Mouse (Mus musculus): ENCODE measurements around the gene Rgl1. TPM values are rescaled to one million over a fixed set of nuclear protein-coding genes. Genes with fewer than 3 reads are reported as not detected.

Rgl1 gene
- polyA plus RNA-seq, 1 experiment = 3.0 TPM

DNA sequence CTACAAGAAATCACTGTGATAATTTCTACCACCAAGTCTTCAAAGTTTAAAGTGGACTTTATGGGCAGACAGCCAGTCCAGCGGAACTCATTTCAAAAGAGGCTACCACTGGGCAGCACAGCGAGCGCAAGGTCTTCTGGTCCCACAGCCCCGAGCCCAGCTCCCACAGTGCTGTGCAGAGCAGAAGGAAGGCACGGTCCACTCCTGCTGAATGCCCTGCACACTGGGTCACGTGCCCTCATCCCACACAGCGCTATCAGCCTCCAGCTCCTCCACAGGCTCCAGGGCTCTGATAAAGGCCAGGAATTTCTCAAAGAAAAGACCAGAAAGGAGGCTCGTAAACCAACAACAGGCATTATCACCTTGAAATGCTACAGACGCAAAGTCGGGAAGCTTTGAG lies 156.6 kb downstream of the Rgl1 start:
- no peaks in the 10 kb centered on the region for H3K36me3 ChIP-seq (ENCODE audit: control insufficient read depth, insufficient read depth, low read length, poor library complexity, severe bottlenecking)

DNA sequence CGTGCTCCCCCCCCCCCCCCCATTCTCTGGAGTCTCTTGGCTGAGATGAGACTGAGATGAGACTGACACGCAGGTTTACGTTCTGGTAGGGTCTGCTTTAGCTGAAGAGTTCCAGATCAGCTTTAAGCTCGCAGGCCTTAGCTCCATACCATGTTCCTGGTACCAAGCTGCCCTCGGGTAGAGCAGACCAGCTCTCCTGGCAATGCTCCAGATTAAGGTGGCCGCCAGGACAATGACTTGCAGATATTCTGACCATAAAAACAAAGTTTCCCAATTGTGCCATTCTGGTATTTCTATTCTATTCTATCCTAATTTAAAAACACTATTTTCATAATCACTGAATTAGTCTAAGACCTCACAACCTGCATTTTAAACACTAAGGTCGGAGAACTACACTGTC lies 157.1 kb downstream of the Rgl1 start:
- Histone ChIP-seq H3K9ac (ENCODE audit: low read depth, poor library complexity, severe bottlenecking) (no peak overlapping the region), H3K27me3 (ENCODE audit: control insufficient read depth, insufficient read depth, low read length, poor library complexity, severe bottlenecking) (no peaks in the 10 kb centered on the region), H3K27ac (ENCODE audit: insufficient read depth, low read length) (no peak overlapping the region), H3K4me3 (ENCODE audit: low read depth, low read length) (no peak overlapping the region), H3K36me3 (ENCODE audit: control insufficient read depth, insufficient read depth, low read length, poor library complexity, severe bottlenecking) (no peaks in the 10 kb centered on the region), H3K4me1 (ENCODE audit: control insufficient read depth, insufficient read depth, low read length) (no peaks in the 10 kb centered on the region), H3K9me3 (replicated peaks; ENCODE audit: control insufficient read depth, insufficient read depth, low read length, poor library complexity, severe bottlenecking) (no peaks in the 10 kb centered on the region)
- no peak for TF ChIP-seq POLR2A (IDR thresholded peaks at IDR 0.05; ENCODE audit: insufficient read depth, low read length)
- no peak for TF ChIP-seq CTCF (IDR thresholded peaks at IDR 0.05; ENCODE audit: low read depth, low read length)
- no peak for TF ChIP-seq EP300 (IDR thresholded peaks at IDR 0.05; ENCODE audit: insufficient read depth, low read depth, low read length)

More for the DNA sequence above, 156.6 kb downstream of the Rgl1 start:
- Histone ChIP-seq H3K9me3 (replicated peaks; ENCODE audit: control insufficient read depth, insufficient read depth, low read length, poor library complexity, severe bottlenecking) (no peaks in the 10 kb centered on the region), H3K27me3 (ENCODE audit: control insufficient read depth, insufficient read depth, low read length, poor library complexity, severe bottlenecking) (no peaks in the 10 kb centered on the region), H3K4me3 (ENCODE audit: low read depth, low read length) (no peak overlapping the region), H3K27ac (ENCODE audit: insufficient read depth, low read length) (no peak overlapping the region), H3K4me1 (ENCODE audit: control insufficient read depth, insufficient read depth, low read length) (no peaks in the 10 kb centered on the region), H3K9ac (ENCODE audit: low read depth, poor library complexity, severe bottlenecking) (no peak overlapping the region)
- TF ChIP-seq POLR2A (IDR thresholded peaks at IDR 0.05; ENCODE audit: insufficient read depth, low read length) (no peak), CTCF (IDR thresholded peaks at IDR 0.05; ENCODE audit: low read depth, low read length) (no peak), EP300 (IDR thresholded peaks at IDR 0.05; ENCODE audit: insufficient read depth, low read depth, low read length) (no peak)

DNA sequence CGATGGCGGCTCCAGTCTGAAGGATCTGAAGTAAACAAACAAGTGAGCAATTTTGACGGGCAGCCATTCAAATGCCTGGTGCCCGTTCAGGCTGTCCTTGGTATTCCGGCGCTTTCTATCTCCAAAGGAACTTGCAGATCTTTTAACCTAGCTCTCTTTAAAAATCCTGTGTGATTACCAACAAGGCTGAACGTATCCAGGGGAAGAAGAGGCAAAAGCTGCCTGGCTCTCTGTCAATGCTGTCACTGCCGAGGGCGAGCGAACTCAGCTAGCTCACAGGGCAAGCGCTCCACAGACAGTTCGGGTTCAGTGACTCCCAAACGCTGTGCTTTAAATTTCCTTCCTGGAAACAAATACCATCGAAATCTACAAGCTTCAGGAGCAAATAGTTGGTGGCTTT lies 158.4 kb downstream of the Rgl1 start:
- Histone ChIP-seq H3K9me3 (replicated peaks; ENCODE audit: control insufficient read depth, insufficient read depth, low read length, poor library complexity, severe bottlenecking) (no peaks in the 10 kb centered on the region), H3K36me3 (ENCODE audit: control insufficient read depth, insufficient read depth, low read length, poor library complexity, severe bottlenecking) (no peaks in the 10 kb centered on the region), H3K27ac (ENCODE audit: insufficient read depth, low read length) (no peak overlapping the region)

DNA sequence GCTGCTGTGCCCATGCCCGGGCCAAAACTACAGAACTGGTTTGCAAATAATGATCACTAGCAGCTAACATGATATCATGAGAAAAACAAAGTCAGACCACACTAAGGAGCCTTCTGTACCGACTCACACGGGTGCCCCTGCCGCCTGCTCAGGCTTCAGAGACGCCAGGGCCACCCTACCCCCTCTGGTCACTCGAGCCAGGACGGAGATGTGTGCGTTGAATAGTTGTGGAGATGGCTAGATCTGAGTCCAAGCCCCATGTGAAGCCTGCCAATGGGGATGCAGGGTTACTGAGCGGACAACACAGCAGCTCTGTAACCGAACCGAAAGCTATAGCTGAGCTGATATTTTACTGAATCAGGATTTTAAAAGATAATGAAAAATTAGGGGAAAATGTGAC lies 159.4 kb downstream of the Rgl1 start:
- TF ChIP-seq POLR2A (IDR thresholded peaks at IDR 0.05; ENCODE audit: insufficient read depth, low read length) (no peak), EP300 (IDR thresholded peaks at IDR 0.05; ENCODE audit: insufficient read depth, low read depth, low read length) (no peak), CTCF (IDR thresholded peaks at IDR 0.05; ENCODE audit: low read depth, low read length) (no peak)
- Histone ChIP-seq H3K36me3 (ENCODE audit: control insufficient read depth, insufficient read depth, low read length, poor library complexity, severe bottlenecking) (no peaks in the 10 kb centered on the region), H3K4me3 (ENCODE audit: low read depth, low read length) (no peak overlapping the region), H3K9ac (ENCODE audit: low read depth, poor library complexity, severe bottlenecking) (no peak overlapping the region), H3K4me1 (ENCODE audit: control insufficient read depth, insufficient read depth, low read length) (no peaks in the 10 kb centered on the region), H3K27ac (ENCODE audit: insufficient read depth, low read length) (no peak overlapping the region), H3K27me3 (ENCODE audit: control insufficient read depth, insufficient read depth, low read length, poor library complexity, severe bottlenecking) (no peaks in the 10 kb centered on the region), H3K9me3 (replicated peaks; ENCODE audit: control insufficient read depth, insufficient read depth, low read length, poor library complexity, severe bottlenecking) (no peaks in the 10 kb centered on the region)

More for the DNA sequence above, 158.4 kb downstream of the Rgl1 start:
- Histone ChIP-seq H3K4me1 (ENCODE audit: control insufficient read depth, insufficient read depth, low read length) (no peaks in the 10 kb centered on the region), H3K27me3 (ENCODE audit: control insufficient read depth, insufficient read depth, low read length, poor library complexity, severe bottlenecking) (no peaks in the 10 kb centered on the region), H3K9ac (ENCODE audit: low read depth, poor library complexity, severe bottlenecking) (no peak overlapping the region), H3K4me3 (ENCODE audit: low read depth, low read length) (no peak overlapping the region)
- TF ChIP-seq CTCF (IDR thresholded peaks at IDR 0.05; ENCODE audit: low read depth, low read length) (no peak), EP300 (IDR thresholded peaks at IDR 0.05; ENCODE audit: insufficient read depth, low read depth, low read length) (no peak), POLR2A (IDR thresholded peaks at IDR 0.05; ENCODE audit: insufficient read depth, low read length) (no peak)

DNA sequence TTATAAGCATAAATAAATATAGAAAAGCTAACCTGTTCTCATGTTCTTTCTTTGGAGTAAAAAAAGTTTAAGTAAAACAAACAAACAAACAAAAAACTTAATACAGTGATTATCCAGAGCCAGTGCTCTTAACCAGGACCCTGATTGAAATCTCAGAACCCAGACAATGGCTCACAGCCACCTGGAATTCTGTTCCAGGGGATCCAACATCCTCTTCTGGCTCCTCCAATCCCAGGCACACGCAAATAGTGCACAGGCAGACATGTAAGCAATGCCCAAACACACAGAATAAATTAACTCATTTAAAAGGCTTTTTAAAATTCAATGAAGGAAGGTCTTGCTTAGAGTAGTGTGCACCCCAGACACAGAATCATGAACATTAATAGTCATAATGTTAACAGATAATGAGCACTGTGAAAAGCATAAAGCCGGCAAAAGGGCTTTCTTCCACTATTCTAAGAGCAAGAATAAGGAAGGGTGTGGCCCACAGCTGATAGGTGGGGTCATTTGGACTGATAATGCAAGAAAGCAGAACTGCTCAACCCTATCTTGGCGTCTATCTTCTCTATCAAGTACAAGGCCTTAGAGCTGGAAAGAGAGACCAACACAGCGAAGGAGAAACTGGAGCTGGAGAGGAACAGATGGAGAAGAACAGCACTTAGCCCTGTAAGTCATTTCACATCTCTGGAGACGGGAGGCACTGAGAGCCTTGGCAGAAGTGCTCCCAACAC lies 160.1 kb downstream of the Rgl1 start:
- Histone ChIP-seq H3K36me3 (ENCODE audit: control insufficient read depth, insufficient read depth, low read length, poor library complexity, severe bottlenecking) (no peaks in the 10 kb centered on the region), H3K27ac (ENCODE audit: insufficient read depth, low read length) (no peak overlapping the region), H3K4me1 (ENCODE audit: control insufficient read depth, insufficient read depth, low read length) (no peaks in the 10 kb centered on the region), H3K4me3 (ENCODE audit: low read depth, low read length) (no peak overlapping the region), H3K27me3 (ENCODE audit: control insufficient read depth, insufficient read depth, low read length, poor library complexity, severe bottlenecking) (no peaks in the 10 kb centered on the region), H3K9me3 (replicated peaks; ENCODE audit: control insufficient read depth, insufficient read depth, low read length, poor library complexity, severe bottlenecking) (no peaks in the 10 kb centered on the region), H3K9ac (ENCODE audit: low read depth, poor library complexity, severe bottlenecking) (no peak overlapping the region)
- TF ChIP-seq CTCF (IDR thresholded peaks at IDR 0.05; ENCODE audit: low read depth, low read length) (no peak), POLR2A (IDR thresholded peaks at IDR 0.05; ENCODE audit: insufficient read depth, low read length) (no peak), EP300 (IDR thresholded peaks at IDR 0.05; ENCODE audit: insufficient read depth, low read depth, low read length) (no peak)

DNA sequence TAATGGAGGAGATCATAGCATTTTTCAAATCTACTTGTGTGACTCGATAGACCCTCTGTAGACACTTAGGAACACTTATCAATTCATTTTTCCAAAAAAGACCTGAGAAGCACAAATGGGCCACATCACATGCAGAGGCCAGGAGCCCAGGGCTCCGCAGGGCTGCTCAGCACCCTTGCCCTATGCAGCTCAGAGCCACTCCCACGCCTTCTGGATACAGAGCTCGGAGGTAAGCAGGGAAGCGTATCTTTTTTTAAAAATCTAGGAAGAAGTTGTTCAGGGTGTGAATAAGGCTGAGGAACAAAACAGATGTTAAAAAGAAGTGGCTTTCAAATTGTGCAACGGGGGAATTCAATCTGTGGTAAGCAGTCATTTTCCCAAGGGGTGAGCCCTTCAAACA lies 162.0 kb downstream of the Rgl1 start:
- Histone ChIP-seq H3K36me3 (ENCODE audit: control insufficient read depth, insufficient read depth, low read length, poor library complexity, severe bottlenecking) (no peaks in the 10 kb centered on the region), H3K4me1 (ENCODE audit: control insufficient read depth, insufficient read depth, low read length) (no peaks in the 10 kb centered on the region), H3K27me3 (ENCODE audit: control insufficient read depth, insufficient read depth, low read length, poor library complexity, severe bottlenecking) (no peaks in the 10 kb centered on the region), H3K9ac (ENCODE audit: low read depth, poor library complexity, severe bottlenecking) (no peak overlapping the region), H3K9me3 (replicated peaks; ENCODE audit: control insufficient read depth, insufficient read depth, low read length, poor library complexity, severe bottlenecking) (peaks cover 2% of the 10 kb centered on the region; the same call in 1 of the 2 replicates), H3K4me3 (ENCODE audit: low read depth, low read length) (no peak overlapping the region), H3K27ac (ENCODE audit: insufficient read depth, low read length) (no peak overlapping the region)
- TF ChIP-seq CTCF (IDR thresholded peaks at IDR 0.05; ENCODE audit: low read depth, low read length) (no peak), EP300 (IDR thresholded peaks at IDR 0.05; ENCODE audit: insufficient read depth, low read depth, low read length) (no peak), POLR2A (IDR thresholded peaks at IDR 0.05; ENCODE audit: insufficient read depth, low read length) (no peak)
